ENCODE assay signal across 14 mouse cellular contexts in the genomic region with DNA sequence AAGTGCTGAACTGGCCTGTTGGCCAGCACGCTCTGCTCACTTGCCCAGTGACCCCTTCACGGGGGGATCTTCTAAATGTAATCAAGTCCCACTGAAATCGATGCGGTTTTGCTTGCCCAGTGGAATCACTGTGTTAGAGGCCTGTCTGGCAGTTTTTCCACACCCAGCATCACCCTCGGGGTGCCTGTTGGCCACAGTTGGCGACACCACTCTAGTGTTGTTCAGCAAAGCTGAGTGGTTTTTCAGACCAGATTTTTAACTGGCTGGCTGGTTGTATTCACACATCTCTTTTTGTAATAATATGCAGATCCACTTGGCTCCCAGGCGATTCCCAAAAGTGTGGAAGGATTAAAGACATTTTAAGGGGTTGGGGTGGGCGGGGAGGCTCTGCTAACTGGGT.
A peak's percentile ranks its signal among the peaks of the same experiment; 100 is the strongest.
DNase-seq lines count a peak whose midpoint lies in the region; ATAC-seq and TF ChIP-seq lines count a peak whose summit lies in the region.
"Had no signal": no experiment of that assay in that cellular context is flagged by ENCODE, and none has a peak within 500 bp of the region (broad histone marks: within the 10 kb centered on the region; RNA-seq: fewer than 3 reads in every experiment).

No protein-coding gene starts in this region.

- DNase-seq in left cerebral cortex, adult 2 months (ENCODE audit: extremely low spot score in 1 of 2, low spot score in 2 of 2): no peak
- no peak for DNase-seq in left cerebral cortex, postnatal 10 days (ENCODE audit: extremely low spot score in 1 of 2, low spot score in 2 of 2)
- DNase-seq in hindbrain, embryonic 11.5 days (ENCODE audit: low spot score): no peak
- DNase-seq in midbrain, postnatal 0 days (ENCODE audit: low spot score): peak; percentile 42
- no peak for DNase-seq in heart, embryonic 10.5 days (ENCODE audit: low spot score)
- DNase-seq: gastrocnemius, postnatal 10 days; heart, postnatal 14 days had no signal

- no peaks in the 10 kb centered on the region for H3K27me3 ChIP-seq in embryonic facial prominence, embryonic 12.5 days
- no peaks in the 10 kb centered on the region for H3K27me3 ChIP-seq in hindbrain, embryonic 11.5 days (ENCODE audit: control insufficient read depth, insufficient read depth, low read length)
- no peaks in the 10 kb centered on the region; the same call in 1 of the 2 replicates for H3K27me3 ChIP-seq in midbrain, postnatal 0 days (ENCODE audit: insufficient read depth, low read length)
- no peaks in the 10 kb centered on the region for H3K27me3 ChIP-seq in heart, embryonic 12.5 days (replicated peaks)
- no peaks in the 10 kb centered on the region for H3K27me3 ChIP-seq in heart, embryonic 10.5 days (ENCODE audit: insufficient read depth, poor library complexity, severe bottlenecking)
- H3K27me3 ChIP-seq: embryonic facial prominence, embryonic 13.5 days; limb, embryonic 13.5 days had no signal

- no peaks in the 10 kb centered on the region for H3K9me3 ChIP-seq in embryonic facial prominence, embryonic 12.5 days
- peaks cover 5% of the 10 kb centered on the region for H3K9me3 ChIP-seq in hindbrain, embryonic 11.5 days (ENCODE audit: control insufficient read depth, low read length)
- H3K9me3 ChIP-seq in midbrain, postnatal 0 days (ENCODE audit: low read length): no peaks in the 10 kb centered on the region
- H3K9me3 ChIP-seq in heart, embryonic 12.5 days (replicated peaks): peaks cover 7% of the 10 kb centered on the region; the same call in 1 of the 2 replicates
- H3K9me3 ChIP-seq in heart, embryonic 10.5 days: no peaks in the 10 kb centered on the region; the same call in 1 of the 2 replicates
- H3K9me3 ChIP-seq: limb, embryonic 13.5 days had no signal

- H3K4me2 ChIP-seq in embryonic facial prominence, embryonic 12.5 days (replicated peaks): no peak overlapping the region
- no peak overlapping the region for H3K4me2 ChIP-seq in hindbrain, embryonic 11.5 days (replicated peaks; ENCODE audit: low read depth, low read length)
- no peak overlapping the region; the same call in 1 of the 2 replicates for H3K4me2 ChIP-seq in midbrain, postnatal 0 days (ENCODE audit: low read depth, low read length, poor library complexity, severe bottlenecking)
- no peak overlapping the region for H3K4me2 ChIP-seq in heart, embryonic 12.5 days

- peak overlapping the region; percentile 80; the same call in 1 of the 2 replicates for H3K27ac ChIP-seq in left cerebral cortex, adult 2 months
- H3K27ac ChIP-seq in embryonic facial prominence, embryonic 12.5 days: peak overlapping the region; percentile 50; the same call in 1 of the 2 replicates
- peak overlapping the region; percentile 5; the same call in 1 of the 2 replicates for H3K27ac ChIP-seq in hindbrain, embryonic 11.5 days (ENCODE audit: low read depth, low read length)
- H3K27ac ChIP-seq in midbrain, postnatal 0 days (ENCODE audit: low read depth, low read length): peak overlapping the region; percentile 80
- no peak overlapping the region for H3K27ac ChIP-seq in heart, embryonic 12.5 days (ENCODE audit: poor library complexity, severe bottlenecking)
- no peak overlapping the region for H3K27ac ChIP-seq in heart, embryonic 10.5 days
- H3K27ac ChIP-seq: kidney, postnatal 0 days; limb, embryonic 13.5 days; stomach, postnatal 0 days had no signal

- no peak for TF ChIP-seq CTCF in left cerebral cortex, adult 2 months (IDR thresholded peaks at IDR 0.05)
- TF ChIP-seq CTCF in midbrain, postnatal 0 days (IDR thresholded peaks at IDR 0.05): no peak

- ATAC-seq in embryonic facial prominence, embryonic 12.5 days (ENCODE audit: insufficient number of reproducible peaks, insufficient read depth, low FRiP score, low TSS enrichment): no peak
- ATAC-seq in hindbrain, embryonic 11.5 days (ENCODE audit: low FRiP score): no peak
- ATAC-seq in midbrain, postnatal 0 days (ENCODE audit: low FRiP score): 0 out of 2 replicates have a peak, but pooled peaks have one; percentile 25
- no peak for ATAC-seq in heart, embryonic 12.5 days (ENCODE audit: insufficient number of reproducible peaks, low FRiP score)

- peaks cover 18% of the 10 kb centered on the region for H3K4me1 ChIP-seq in embryonic facial prominence, embryonic 12.5 days
- H3K4me1 ChIP-seq in hindbrain, embryonic 11.5 days (replicated peaks; ENCODE audit: control insufficient read depth, insufficient read depth, low read length): peaks cover 8% of the 10 kb centered on the region
- peaks cover 13% of the 10 kb centered on the region; the same call in 1 of the 2 replicates for H3K4me1 ChIP-seq in midbrain, postnatal 0 days (ENCODE audit: insufficient read depth, low read length)
- H3K4me1 ChIP-seq in heart, embryonic 12.5 days (replicated peaks): peaks cover 10% of the 10 kb centered on the region
- H3K4me1 ChIP-seq in heart, embryonic 10.5 days: peaks cover 21% of the 10 kb centered on the region

- no peak overlapping the region for H3K4me3 ChIP-seq in left cerebral cortex, adult 2 months
- H3K4me3 ChIP-seq in embryonic facial prominence, embryonic 12.5 days: no peak overlapping the region
- no peak overlapping the region for H3K4me3 ChIP-seq in hindbrain, embryonic 11.5 days (ENCODE audit: low read depth, low read length)
- H3K4me3 ChIP-seq in midbrain, postnatal 0 days (ENCODE audit: low read depth, low read length): no peak overlapping the region
- H3K4me3 ChIP-seq in heart, embryonic 12.5 days: no peak overlapping the region
- no peak overlapping the region for H3K4me3 ChIP-seq in heart, embryonic 10.5 days
- H3K4me3 ChIP-seq: embryonic facial prominence, embryonic 13.5 days; limb, embryonic 13.5 days; myocyte had no signal

- H3K9ac ChIP-seq in embryonic facial prominence, embryonic 12.5 days: no peak overlapping the region
- no peak overlapping the region; the same call in 1 of the 2 replicates for H3K9ac ChIP-seq in hindbrain, embryonic 11.5 days (ENCODE audit: low read depth, low read length)
- no peak overlapping the region for H3K9ac ChIP-seq in midbrain, postnatal 0 days (replicated peaks; ENCODE audit: low read length, poor library complexity, severe bottlenecking)
- no peak overlapping the region for H3K9ac ChIP-seq in heart, embryonic 12.5 days
- H3K9ac ChIP-seq: embryonic facial prominence, embryonic 13.5 days; limb, embryonic 13.5 days had no signal

- peaks cover 5% of the 10 kb centered on the region; the same call in 1 of the 2 replicates for H3K36me3 ChIP-seq in embryonic facial prominence, embryonic 12.5 days
- H3K36me3 ChIP-seq in hindbrain, embryonic 11.5 days (ENCODE audit: control insufficient read depth, insufficient read depth, low read length): no peaks in the 10 kb centered on the region
- no peaks in the 10 kb centered on the region for H3K36me3 ChIP-seq in midbrain, postnatal 0 days (ENCODE audit: insufficient read depth, low read length)
- H3K36me3 ChIP-seq in heart, embryonic 12.5 days: peaks cover 22% of the 10 kb centered on the region
- H3K36me3 ChIP-seq in heart, embryonic 10.5 days: peaks cover 24% of the 10 kb centered on the region
- H3K36me3 ChIP-seq: embryonic facial prominence, embryonic 13.5 days had no signal

- 53% methylated on average over 8 of the region's 8 CpGs for WGBS in embryonic facial prominence, embryonic 12.5 days
- WGBS in hindbrain, embryonic 11.5 days: 35% methylated on average over 8 of the region's 8 CpGs
- 20% methylated on average over 8 of the region's 8 CpGs for WGBS in midbrain, postnatal 0 days
- WGBS in heart, embryonic 12.5 days: 58% methylated on average over 8 of the region's 8 CpGs
- 57% methylated on average over 8 of the region's 8 CpGs for WGBS in heart, embryonic 10.5 days

- intact Hi-C loops in left cerebral cortex, adult 2 months (cut with DNase I): no loop called here
- intact Hi-C loops in left cerebral cortex, postnatal 10 days (cut with DNase I): no loop called here

Comparison
In these comparisons a context has a peak if more than half of its experiments do, and no peak if none do; other contexts are left out.
1. H3K27ac ChIP-seq: peak in left cerebral cortex, adult 2 months (single experiment), embryonic facial prominence, embryonic 12.5 days (single experiment), hindbrain, embryonic 11.5 days (single experiment) and midbrain, postnatal 0 days (single experiment); none in heart, embryonic 12.5 days (single experiment) and heart, embryonic 10.5 days (single experiment).